Mouse (Mus musculus) left cerebral cortex, adult 18-20 months (tissue): ENCODE measurements around the gene Ube2c. TPM values are rescaled to one million over a fixed set of nuclear protein-coding genes. Genes with fewer than 3 reads are reported as not detected.

Experiments used
- DNase-seq, 2 experiments: peaks; one replicate each; pipeline ENCODE4 v3.0.0; 2021 to 2022; ENCODE audit warnings: low spot score in 2 of 2, mixed read lengths in 1 of 2
- long read RNA-seq, 2 experiments: library from polyadenylated mRNA; stranded (forward); transcript quantifications; one replicate each; pipeline ENCODE4 v2.0.0; 2021
- total RNA-seq, 2 experiments: library from RNA; stranded (reverse); gene quantifications; 2 replicates each; pipeline ENCODE4 v1.2.3; 2021

The Ube2c gene
- not detected for total RNA-seq
- long read RNA-seq, experiment 1, partial matches to known transcripts = 1 of 1 reads
- long read RNA-seq, experiment 1, other reads (novel, unspliced or antisense) = 0 of 1 reads
- long read RNA-seq, experiment 2 = 0 reads

DNA sequence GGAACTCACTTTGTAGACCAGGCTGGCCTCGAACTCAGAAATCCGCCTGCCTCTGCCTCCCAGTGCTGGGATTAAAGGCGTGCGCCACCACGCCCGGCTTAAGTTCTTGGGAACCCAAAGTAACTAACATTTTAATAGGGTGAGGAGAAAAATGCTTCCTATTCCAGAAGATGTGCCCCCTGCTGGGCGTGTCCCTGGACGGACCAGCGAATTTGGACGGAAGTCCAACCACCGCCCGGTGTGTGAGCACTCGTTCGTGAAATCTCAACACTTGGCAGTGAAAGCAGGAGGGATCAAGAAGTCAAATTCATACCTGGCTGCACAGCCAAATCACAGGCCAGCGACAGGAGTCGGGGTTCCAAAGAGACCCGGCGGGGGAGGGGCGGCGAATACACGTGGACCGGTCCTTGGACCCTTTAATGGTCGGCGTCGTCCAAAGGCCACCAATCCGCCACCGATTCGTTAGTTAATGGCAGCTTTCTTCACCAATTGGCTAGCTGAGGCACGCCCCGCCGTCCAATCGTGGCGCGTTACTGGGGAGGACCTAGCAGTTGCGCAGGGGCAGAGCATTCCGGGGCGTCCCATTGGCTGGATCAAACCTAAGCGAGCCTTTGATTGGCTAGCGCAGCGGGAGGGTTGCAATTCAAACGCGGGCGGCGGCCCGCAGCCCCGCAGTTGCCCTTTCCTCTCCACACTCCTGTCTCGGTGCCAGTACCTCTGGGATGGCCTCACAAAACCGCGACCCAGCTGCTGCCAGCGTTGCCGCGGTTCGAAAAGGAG is at the start of gene Ube2c:
Gene Ube2c, plus strand, starts transcription at position 641 of the 780 bp plus-strand sequence.
- peak; percentile 97 to 99 for DNase-seq

DNA sequence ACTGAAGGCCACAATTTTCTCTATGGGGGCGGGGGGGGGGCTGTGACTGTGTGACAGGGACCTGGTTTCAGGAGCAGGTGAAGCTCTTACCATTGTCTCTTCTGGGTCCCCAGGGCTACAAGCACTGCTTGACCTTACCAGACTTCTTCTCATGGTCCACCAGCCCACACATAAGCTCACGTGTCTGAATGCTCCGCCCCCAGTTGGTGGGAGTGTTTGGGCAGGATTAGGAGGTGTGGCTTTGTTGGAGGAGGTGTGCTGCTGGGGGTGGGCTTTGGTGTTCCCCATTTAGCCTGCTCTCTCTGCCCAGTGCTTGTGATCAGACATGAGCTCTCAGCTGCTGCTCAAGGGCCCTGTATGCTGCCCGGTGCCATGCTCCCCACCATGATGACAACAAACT is 46.4 kb upstream of the Ube2c start:
- no peak for DNase-seq

DNA sequence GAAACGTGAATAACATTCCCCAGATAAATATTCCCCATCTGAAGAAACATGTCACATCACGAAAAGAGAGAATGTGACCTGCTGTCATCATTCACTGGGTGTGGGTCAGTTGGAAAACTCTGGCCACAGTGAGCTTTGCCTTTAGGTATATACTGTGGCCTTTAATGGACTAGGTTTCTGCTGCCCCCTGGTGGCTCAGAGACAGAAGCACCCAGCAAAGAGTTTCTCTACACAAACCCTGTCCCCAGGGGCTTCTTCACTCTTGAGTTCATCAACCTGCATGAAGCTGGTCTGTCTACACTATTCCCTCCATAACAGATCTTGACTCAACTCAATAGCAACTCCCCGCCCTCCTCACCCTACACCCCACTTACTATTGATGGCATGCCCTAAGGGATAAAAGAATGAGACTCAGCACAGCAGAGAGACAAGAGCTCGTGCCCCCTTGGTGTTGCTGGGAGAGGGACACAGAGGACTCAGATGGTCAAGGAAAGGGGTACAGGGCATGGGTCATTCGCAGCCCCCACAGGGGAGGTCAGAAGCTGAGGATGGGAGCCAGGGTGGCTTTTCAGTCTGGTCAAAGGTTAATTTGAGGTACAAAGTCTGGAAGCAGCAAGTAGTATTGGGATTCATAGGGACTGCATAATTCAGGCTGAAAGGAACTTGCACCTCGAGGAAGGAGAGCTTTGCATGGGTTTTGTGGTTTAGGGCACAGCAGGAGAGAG is 43.6 kb upstream of the Ube2c start:
- DNase-seq = peak; percentile 65 to 68

DNA sequence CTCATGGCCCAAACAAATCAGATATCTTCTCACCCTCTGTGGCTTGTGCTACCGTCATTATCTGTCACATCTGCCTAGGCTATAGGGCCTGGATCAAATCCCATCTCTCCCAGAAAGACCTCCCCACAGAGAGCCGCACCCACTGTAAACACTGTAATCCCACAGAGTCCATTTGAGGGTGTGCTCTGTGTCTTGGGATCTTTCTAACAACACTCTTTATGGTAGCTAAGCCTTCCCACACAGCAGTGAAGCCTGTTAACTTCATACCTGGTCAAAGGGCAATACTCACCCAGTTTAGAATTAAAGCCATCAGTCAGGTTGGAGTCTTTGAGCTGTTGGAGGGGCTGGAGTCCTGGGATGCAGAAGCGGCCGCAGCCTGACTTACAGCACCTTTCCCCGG is 38.0 kb upstream of the Ube2c start:
- no peak for DNase-seq

DNA sequence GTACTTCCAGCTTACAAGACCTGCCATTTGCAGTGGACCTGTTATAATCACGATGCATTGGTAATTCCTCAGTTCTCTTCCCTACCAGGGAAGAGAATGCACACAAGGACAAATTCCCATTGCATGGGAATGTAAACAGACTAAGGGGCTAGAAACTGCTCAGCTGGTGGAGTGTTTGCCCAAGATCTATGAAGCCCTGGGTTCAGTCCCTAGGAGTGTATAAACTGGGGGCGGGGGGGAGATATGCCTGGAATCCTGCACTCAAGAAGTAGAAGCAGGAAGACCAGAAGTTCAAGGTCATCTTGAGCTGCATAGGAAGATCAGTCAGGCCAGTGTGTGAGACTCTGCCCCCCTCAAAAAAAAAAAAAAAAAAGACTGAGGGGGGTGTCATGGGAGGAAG is 36.4 kb upstream of the Ube2c start:
- DNase-seq = no peak

DNA sequence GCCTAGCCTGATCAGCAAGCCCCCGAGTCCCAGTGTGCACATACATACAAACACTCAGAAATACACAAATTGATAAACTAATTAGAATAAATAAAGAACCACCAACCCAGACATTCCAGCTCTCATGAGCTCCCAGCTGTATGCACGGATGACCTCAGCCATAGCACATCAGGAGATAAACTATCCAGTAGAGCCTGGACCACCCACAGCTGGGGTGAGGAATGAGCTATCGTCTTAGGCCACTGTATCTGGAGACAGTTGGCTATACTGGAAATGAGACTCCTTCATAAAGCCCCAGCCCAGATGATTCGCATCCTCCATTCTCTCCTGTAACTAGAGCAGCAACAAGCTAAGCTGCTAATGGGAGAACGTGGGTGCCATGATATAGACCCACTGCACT is 34.9 kb upstream of the Ube2c start:
- no peak for DNase-seq

DNA sequence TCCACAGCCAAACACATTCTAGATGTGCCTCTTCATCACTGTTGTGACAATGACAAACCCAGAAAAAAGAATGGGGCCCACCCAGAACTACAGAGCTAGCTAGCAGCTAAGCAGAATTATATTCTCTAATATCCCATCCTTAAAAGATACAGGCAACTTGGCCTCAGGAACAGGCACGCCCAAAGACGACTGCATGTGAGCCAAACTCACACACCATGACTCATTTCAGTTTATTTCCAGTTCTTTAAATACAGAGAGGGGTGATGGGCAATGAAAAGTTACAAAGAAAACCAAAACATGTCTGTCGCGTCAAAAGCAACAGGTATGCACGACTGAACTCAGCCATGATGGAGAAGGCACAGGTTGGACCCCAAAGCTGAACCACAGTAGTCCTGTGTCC is 34.3 kb upstream of the Ube2c start:
- DNase-seq = no peak

DNA sequence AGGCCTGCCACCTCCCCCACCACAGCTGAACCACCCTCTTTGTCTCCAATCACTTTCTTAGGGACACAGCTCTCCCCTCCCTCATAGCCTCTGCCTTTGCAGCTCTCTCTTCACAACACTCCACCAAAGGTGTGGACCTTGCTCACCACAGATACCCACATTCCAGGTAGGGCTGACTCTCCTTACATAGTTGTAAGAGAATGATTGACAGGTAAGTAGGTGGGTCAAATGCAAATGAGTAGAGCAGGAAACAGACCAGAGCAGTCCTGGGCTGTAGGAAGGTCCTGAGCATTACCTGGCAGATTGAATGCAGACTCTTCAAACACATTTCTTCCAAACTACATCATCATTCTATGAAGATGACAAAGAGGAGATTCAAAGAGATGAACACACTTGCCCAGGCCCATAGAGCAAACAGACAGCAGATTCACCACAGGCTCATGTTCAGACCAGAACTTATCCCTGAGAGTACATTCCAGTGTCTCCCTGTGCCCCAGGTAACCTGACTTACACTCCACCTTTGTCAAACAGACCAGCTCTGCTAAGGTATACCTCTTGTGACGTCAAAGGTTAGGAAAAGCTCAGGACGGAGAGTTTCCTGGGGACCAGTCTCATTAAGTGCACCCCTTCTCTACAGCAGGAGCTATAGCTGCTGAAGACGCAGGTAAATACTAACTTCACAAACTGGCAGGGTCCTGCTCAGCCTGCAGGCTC is 32.2 kb upstream of the Ube2c start:
- no peak for DNase-seq

DNA sequence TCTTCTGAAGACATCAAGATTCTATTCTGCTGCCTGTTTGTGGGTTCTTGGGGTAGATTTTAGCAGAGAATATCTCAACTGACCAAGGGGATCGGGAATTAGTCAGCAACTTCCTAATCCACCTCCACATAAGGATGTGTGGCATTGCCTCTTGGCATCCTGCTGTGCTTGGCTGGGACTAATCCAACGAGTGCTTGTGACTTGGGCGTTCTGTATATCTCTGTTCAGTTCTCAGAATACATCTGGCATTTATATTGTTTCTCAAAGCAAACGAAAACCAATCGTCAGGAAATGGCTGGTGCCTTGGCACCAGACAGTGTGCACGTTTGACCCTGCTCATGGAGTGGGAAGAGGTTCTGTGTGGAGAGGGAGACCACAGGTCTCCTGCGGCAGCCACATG is 29.8 kb upstream of the Ube2c start:
- no peak for DNase-seq

DNA sequence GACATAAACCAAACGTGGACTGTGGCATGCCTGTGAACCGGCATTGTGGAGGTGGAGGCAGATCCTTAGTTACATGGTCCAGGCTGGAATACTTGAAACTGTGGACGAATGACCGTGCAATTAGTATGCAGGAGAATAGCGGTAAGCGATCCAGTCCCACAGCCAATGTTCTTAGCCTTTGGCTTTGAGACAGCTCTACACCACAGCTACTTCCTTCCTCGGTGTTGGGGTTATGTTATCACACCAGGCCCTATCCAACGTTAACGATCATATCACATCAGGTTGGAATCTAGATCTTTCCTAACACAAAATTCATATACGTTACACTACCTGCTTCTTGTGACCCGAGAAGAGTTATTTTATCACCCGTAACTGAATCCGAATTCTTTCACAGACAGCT is 24.7 kb upstream of the Ube2c start:
- no peak for DNase-seq

DNA sequence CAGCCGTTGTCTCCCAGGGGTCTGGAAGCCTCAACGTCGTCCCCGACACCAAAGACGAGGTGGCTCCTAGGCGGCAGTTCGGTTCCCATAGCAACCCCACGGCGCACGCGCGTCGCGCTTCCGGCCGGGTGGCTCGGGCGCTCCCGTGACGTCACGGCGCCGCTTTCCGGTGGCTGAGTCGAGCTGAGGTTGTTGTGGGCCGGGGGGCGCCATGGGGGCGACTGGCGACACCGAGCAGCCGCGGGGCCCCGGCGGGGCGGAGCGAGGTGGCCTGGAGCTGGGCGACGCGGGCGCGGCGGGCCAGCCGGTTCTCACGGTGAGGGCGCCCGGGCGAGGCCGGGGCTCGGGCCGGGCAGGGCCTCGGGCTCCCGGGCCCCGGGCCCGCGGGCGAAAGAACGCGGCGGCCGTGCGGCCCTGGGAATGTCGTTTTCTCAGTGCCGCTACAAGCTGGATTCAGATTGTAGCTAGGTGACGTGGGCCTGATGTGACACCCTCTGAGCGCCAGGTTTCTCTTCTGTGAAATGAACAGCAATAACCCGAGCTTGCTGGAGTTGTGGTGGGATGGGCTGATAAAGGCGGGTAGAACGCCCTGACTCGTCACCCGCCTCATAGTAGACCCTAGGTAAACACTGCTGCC is 23.7 kb upstream of the Ube2c start, which contains the start of the genes Wfdc3 and Dnttip1:
Gene Wfdc3, minus strand, starts transcription at position 89 of the 637 bp plus-strand sequence.
Gene Dnttip1, plus strand, starts transcription at position 141 of the 637 bp plus-strand sequence.
- peak; percentile 92 to 96 for DNase-seq

DNA sequence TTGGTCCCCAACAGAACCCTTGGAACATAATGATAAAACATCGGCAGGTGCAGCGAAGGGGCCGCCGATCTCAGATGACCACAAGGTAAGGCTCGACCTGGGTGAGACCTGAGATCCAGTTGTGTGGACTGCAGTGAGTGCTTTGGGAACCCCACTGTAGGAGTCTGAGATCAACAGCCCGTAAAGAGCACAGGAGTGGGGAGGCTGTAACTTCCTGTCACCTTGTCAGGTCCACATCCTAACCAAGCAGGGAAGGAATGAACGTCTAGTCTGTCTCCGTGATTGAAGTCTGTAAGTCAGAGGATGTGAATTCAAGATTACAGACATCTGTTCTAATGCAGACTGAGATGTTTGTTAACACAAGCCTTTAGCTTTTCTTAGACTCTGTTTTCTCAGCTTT is 23.0 kb upstream of the Ube2c start:
- DNase-seq = no peak

DNA sequence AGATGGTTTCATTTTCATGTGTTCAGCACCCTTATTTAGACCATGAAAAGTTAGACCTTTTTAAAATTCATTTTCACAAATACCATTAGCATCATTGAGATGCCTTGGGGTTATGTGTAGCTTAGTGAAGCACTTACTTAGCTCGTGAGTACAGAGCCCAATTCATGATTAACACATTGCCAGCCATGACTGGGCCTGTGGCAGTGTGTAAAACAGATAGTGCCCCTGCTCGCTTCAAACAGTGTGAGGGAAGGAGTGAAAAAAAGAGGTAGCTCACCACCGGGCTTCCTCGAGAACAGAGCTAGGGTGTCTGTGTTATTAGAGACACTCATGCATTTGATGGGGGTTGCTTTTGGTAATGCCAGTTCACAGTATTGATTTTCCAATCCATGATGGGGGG is 21.5 kb upstream of the Ube2c start:
- no peak for DNase-seq

DNA sequence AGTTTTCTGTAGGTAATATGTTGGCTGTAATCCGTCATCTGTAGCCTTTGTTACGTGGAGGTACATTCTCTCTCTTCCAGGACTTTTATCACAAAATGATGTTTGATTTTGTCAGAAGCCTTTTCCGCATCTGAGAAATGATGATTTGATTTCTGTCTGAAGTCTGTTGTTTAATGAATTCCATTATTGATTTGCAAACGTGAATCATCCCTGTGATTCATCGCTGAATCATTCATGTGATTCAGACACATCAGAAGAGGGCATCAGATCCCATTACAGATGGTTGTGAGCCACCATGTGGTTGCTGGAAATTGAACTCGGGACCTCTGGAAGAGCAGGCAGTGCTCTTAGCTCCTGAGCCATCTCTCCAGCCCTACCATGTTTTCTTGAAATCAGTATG is 20.7 kb upstream of the Ube2c start:
- DNase-seq = no peak

DNA sequence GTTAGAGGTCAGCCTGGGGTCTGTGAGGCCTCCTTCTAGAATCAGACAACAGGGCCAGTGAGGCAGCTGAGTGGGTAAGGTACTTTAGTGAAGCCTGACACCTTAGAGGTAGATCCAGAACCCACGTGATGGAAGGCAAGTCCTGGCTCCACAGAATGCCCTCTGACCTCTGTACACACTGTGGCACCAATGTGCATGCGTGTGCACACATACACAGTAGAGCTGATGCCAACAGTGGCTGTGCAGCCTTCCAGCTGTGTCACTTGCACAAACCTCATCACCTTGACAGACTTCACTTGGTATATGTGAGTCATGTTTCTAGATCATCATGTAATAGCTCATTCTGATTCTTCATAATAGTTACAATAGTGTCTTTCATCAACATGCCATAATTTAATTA is 17.2 kb upstream of the Ube2c start:
- DNase-seq = no peak

DNA sequence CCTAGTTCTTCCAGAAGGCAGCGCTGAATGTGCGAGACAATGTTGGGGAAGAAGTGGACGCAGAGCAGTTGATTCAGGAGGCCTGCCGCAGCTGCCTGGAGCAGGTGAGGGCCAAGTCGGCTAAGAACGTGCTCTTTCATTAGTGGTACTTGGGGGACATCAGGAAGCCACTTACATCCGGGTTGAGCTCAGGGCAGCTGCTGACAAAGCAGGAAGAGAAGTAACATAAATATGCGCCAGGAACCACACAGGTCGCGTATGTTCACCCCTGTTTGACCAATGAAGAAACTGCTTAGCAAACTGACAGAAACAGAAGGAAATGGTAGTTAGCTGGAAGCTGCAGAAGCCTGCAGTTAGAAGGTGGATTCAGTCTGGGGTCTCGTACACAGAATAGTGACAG is 15.6 kb upstream of the Ube2c start:
- DNase-seq = no peak

DNA sequence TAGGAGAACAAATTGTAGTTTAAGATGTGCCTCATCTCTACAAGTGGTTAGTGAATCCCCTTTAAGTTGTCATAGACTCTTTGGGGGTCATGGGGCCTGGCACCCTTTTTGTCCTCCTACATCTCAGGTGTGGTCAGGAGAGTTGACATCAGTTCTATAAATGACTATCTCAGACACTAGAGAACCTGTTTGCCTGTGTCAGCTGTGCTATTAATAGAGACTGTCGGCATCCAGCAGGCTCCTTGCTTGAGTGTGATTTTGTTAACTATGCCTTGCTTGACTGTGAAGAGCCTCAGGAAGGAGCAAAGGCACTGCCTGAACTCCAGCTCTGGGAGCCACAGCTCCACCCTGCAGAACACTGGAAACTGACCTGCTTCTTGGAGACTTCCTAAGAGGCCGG is 14.9 kb upstream of the Ube2c start:
- no peak for DNase-seq

DNA sequence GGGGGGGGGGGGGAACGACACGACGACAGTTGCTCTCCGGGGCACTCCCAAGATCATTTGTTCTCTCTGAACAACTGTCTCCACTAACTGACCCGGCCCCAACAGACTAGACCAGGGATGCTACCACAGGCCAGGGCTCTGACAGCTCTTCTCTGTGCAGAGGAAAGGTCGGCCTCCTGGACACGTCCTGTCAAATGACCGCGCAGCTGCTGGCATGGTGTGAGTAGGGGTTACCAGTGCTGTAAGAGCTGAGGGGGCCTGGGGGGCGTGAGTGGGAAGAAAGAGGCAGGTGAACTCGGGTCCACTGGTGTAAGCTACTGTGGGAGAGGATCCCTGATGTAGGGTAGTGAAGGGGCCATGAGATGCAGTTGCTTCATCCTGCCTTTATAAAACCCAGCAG is 11.9 kb upstream of the Ube2c start:
- DNase-seq = no peak

DNA sequence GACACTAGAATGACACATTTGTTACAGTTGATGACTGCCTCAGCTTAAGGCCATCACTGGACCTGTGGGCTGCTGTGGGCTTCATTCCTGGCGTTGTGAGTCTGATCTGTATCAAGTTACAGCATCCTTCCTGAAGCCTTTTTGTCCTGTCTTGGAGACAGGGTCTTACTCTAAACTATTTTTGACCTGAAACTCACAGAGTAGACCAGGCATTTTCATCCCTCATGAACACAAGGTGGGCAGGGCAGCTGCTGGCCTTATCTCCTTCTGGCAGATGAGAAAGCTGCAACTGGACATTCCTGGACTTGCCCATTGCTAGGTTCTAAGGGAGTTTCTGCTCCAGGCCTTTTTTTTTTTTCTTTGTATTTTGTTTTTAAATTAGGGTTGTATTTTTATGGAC is 11.0 kb upstream of the Ube2c start:
- no peak for DNase-seq

DNA sequence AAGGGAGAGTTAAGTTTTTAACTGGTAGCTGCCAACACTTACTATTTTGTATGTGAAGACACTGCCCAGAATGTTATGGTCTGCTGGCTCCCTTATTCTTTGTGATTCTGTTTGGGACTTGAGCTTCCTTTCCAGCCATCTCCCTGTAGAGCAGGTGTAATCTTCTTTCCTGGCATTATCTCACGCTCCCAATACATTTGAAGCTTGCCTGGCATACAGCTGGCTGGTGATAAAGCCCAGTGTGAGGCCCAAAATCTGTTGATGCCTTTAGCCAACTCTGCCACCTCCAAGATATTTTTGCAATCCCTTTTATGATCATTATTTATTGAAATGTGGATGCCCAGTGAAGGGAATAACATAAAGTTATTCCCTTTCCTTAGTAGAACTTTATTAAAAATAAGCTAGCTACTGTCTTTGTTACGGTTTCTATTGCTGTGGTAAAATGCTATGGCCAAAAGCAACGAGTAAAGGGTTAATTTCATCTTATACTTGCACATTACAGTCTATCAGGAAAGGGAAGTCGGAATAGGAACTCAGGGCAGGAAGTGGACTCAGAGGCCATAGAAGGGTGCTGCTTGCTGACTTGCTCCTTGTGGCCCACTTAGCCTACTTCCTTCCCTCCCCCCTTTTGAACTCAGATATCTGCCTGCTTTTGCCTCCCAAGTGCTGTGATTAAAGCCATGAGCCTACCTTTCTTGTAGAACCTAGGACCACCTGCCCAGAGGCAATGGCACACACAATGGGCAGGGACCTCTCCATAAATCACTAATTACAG is 9.5 kb upstream of the Ube2c start:
- DNase-seq = no peak

DNA sequence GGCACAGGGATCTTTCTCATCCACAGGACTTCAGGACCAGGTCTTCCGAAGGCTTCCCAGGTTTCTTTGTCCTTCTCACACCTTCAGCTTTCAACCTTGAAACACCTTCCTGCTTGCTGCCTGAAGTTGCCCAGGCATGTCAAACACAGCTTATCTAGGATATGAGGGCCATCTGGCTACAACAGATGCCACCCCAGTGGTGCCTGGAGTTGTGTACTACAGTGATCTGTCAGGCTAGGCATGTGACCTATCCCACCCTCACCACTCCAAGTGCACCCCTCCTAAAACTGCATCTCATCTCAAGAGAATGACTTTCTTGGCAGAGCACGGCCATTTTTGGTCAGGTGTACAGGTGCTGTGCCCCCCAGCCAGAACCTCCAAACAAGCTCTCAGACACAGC is 8.2 kb upstream of the Ube2c start:
- DNase-seq = no peak
